Mouse (Mus musculus): ENCODE data around the gene Trim45.
A peak's percentile ranks its signal among the peaks of the same experiment; 100 is the strongest.

The Trim45 gene

DNA sequence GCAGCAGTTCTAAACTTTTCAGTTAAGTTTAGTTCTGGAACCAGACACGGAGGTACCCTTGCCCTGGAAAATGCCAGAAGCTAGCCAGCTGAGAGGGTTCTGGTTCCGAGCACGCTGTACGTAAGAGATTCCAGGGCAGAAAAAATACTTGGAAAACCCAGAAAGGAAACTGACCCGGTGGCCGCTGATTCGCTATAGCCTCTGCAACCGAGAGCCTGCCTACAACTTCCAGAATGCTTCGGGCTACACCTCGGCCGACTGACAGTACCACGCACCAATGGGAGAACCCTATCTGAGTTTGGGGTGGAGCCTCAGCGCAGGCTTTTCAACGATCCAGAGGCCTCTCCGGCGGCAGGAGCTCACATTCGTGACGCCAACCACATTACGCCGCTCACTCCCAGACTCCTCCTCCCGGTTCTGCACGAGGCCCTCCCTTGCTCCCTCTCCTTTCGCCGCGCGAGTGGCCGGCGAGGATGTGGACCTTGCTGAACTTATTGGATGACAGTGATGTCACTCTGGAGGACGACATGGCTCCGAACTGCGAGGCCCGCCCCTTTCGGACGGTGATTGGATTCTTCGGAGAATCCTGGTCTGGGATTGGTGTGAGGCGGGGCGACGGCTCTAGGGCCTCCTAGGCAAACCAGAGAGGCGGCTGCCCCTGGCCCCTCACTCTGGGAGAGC lies at the start of gene Trim45:
Gene Trim45 (plus strand): TSS at position 378 of the 681 bp plus-strand sequence.
- peak; percentile 91 for DNase-seq (ENCODE audit: low spot score)

DNA sequence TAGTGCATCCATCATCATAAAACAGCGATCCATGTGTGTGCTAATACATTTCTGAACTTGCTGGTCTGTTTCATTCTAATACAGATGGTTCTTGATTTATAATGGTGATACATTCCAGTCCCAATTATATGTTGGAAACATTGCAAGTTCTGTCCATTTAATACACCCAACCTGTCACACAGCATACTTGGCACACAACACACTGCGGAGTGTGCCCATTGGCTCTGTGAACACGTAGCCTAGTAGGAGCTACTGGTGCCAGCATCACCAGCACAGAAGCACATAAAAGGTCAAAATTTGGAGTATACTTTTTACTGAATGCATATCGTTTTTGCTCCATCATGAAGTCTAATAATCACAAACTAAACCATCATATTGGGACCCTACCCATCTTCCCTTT lies 44.9 kb upstream of the Trim45 start:
- DNase-seq (ENCODE audit: low spot score), result no peak

DNA sequence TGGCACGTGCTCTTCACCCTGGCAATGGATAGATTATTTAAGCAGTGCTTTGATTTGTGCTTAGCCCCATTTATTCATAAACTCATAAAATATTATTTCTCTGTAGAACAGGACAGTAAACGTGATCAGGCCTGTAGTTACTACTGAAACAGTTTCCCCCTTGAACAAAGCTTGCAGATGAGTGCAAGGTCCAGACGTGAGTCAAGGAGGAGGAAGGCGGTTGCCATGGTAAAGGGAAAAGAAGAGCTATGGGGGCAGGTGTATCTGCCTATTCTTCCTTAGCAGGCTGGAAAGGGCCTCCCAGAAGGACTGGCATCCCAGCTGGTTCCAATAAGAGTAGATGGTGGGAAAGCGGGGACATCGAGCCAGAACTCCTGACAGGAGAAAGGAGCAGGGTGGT lies 40.6 kb upstream of the Trim45 start:
- DNase-seq (ENCODE audit: low spot score), result no peak

DNA sequence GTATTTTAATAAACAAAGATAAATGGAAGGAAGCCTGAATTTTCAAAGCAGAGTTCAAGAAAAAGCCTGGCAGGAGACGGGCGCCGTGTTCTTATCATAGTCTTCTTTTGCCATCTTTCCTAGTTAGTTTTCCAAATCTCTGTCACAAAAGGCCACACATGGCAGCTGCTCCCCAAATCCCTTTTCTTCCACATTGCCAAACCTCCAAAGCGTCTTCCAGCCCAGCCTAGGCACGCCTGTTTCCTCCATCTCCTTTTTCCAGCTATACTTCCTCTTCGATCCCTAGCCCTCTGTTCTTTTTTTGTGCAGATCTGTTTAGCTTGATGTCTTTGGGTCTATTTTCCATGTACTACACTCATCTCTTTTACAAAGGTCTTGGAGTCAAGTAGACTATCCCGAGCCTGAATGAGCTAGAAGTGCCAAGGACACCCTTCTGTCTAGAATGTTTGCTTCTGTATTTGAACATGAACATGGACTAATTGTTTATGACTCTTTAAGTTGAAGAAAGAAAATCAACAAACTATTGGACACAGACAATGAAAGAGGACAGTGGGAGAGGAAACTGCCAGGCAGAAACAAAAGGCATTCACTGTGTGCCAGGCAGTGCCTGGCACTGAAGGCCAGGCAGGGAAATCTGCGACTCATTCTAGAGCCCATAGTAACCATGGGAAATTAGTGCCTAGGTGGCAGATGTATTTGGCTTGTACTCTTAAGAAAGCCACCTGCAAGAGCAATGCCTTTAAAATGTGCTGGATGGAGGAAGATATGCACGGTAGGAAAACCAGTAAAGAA lies 40.0 kb upstream of the Trim45 start:
- no peak for DNase-seq (ENCODE audit: low spot score)

DNA sequence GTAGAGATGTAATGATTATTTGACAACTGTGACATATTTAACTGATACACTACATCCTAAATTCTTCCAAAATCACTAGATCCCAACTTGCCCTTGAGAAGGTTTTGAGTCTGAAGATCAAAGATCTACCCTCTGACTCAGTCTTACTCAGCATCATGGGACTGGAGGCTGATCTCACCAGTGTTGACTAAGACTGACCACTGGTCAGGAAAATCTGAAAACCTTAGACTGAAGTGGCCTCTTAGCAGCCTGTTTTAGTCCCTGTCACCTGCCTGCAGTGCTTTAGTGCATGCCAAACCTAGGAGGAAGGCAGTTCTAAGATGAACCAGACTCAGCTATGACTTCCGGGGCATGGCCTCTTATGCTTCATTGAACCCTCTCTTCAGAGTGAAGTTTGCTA lies 32.8 kb upstream of the Trim45 start:
- no peak for DNase-seq (ENCODE audit: low spot score)

DNA sequence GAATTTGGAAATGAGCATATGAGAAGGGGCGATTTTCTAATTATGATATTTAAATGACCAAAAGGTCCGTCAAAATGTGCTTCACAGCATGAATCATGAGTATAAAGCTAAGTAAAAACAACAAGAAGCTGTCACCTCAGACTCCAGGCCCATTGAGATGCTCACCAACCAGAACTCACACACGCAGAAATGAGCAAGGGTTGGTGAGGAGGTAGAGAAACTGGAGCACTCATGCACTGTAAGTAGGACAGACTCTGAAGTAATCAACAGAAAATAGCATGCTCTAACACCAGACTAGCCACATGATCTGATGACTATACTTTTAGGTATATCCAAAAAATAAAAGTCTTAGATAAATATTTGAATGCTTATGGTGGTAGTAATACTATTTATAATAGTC lies 31.6 kb upstream of the Trim45 start:
- DNase-seq (ENCODE audit: low spot score), result no peak

DNA sequence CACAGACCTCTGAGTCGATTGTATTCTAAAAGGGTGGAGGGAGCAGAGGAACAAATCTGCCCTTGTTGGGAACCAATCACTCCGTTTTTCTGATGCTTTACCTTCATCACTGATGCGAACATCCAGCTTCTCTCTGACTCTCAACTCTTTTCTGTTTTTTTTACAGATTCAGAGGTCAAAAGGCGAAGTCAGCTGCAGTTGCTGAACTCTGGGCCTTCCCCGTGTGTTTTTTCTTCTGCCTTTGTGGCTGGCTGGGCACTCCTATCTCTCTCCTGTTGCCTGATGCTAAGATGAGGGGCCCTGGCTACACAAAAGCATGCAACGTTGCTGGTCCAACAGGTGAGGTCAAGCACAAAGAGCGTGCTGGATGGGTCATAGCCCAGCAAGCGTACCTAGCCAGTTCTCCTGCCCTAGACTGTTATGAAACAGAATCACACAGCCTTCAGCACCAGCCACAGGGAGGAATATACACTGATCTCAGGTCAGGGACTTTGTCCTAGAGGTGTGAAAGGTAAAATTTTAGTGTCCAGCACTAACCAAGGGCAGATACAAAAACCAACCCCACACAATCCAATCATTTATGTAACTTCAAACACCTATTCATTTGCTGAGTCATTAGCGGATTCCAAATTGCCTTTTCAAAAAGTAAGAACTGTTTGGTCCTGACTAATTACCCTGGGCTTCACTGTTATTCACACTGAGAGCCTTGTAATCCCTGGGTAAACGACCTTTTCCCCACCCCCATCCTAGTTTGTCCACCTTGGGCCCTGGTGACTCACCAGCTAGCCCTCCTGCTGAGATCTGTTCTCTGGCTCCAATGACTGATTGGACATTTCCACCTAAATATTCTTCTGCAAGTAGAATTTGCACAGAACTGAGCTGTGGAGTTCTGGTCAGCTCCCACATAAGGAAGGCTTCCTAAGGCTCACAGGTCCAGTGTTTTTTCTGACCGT lies 29.3 kb upstream of the Trim45 start:
- DNase-seq (ENCODE audit: low spot score), result no peak

DNA sequence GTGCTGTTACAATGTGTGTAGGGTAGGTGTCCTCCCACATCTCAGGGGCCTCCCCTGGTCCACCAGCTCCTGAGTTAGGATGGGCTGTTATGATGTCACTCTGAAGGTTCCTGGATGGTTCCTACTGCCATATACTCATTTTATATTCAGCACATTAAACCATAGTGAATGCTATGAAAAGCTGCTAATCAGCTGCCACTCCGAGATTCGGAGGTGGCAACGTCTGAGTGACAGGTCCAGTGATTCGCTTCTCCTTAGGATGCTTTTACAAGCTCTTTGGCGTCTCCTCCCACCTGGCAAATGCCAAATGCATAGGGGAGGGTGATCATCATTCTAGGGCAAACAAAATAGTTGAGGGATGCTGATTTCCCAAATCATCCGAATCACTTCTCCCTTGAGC lies 26.5 kb upstream of the Trim45 start:
- no peak for DNase-seq (ENCODE audit: low spot score)

DNA sequence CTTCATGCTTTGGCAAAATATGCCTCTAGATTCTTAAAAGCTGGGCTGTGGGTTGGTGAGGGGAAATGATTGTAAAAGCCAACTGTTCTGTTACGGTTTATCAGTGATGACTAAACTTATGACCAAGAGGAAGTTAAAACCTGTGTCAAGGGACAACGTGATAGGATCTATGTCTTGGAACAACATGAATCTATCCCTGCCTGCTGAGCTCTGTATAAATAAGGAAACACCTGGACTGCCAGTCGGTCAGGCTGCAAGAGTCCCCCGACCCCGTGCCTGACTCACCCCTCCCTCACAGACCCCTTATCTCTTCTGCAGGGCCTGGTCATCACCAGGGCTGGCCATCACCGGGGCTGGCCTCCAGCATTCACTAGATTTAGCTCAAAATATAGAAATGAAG lies 15.9 kb upstream of the Trim45 start:
- DNase-seq (ENCODE audit: low spot score), result no peak

DNA sequence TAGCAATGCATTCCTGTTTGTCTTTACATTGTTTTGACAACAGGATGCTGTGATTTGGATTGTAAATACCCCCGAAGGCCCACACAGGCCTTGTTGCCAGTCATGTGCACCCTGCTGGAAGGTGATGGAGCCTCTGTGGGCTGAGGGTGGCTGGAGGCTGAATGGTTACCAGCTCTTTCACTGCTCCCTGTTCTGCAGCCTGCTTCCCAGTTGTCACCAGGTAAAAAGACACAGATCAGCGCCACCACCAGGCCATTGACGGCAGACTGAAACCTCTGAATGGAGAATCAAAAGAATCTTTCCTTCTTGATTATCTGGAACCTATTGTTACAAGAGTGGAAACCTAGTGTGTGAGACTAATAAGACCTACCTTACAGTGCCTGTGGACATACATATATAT lies 15.1 kb upstream of the Trim45 start:
- no peak for DNase-seq (ENCODE audit: low spot score)

DNA sequence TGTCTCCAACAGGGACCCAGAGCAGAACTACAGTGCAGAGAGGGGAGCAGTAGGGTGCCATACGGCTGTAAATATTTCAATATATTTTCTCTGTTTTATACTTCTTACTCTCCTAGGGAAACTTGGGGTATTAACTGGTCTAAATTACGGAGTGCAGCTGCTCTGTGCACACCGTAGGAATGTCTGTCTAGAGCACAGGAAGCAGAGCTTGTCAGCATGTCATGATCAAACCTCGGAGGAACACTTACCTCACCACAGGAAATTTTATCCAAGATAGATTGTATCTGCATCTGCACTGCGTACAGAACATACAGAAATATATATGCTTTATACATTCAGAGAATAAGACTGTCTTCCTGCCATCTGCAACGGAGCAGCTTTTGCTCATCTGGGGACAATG lies 13.4 kb upstream of the Trim45 start:
- no peak for DNase-seq (ENCODE audit: low spot score)

DNA sequence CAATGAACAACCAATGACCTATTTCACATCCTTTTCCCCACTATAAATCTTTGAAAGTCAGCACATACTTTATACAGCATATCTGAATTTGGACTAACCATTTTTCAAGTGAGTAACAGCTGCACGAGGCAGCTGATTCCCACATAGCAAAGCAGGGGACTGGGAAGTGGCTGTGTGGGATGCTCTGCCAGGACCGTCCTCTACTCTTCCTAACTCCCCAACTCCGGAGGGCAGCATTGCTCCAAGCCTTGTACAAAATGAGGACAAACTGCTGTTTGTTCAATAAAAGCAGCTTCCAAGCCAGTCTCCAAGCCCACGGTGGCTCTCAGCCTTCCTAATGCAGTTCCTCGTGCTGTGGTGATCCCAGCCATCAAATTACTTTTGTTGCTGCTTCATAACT lies 11.4 kb upstream of the Trim45 start:
- DNase-seq (ENCODE audit: low spot score), result no peak

DNA sequence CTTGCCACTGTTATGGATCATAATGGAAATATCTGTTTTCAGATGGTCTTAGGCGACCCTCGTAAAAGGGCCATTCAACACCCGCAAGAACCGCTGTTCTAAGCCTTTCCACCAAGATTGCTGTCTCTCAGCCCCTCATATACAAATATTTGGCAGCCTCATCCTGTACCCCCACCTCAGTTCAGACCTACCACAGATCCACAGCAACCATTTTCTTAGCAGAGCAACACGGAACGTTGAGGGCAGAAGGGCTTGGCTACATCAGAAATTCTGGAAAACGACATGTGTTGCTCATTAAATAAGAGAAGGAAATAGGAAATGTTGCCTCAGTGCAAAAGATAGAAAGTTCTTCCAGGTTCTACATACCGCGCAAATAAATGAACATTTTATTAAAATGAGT lies 11.0 kb upstream of the Trim45 start:
- no peak for DNase-seq (ENCODE audit: low spot score)

DNA sequence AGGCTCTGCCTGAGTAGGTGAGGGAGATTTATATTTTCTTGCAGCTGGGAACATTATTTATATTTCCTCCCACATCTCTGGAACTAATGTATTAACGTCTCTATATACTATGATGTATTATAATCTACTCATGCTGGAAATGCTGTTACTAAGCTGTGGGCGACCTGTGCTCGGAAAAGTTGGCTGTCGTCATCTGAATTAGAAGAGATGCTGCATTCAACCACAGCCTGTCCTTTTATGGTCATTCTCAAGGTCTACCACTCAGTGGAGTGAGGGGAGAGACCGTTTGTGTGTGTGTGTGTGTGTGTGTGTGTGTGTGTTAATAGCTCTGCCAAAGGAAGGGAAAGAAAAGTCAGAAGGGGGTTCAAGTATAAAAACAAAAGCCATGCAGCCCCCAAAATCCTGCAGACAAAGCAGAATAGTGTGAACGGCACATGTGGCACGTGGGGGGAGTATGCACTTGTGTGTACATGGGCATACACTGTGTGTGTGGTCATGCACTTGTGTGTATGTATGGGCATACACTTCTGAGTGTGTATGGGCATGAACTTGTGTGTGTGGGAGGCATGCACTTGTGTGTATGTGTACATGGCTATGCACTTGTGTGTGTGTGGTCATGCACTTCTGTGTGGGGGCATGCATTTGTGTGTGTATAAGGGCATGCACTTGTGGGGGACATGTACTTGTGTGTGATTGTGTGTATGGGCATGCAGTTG lies 10.3 kb upstream of the Trim45 start:
- no peak for DNase-seq (ENCODE audit: low spot score)

DNA sequence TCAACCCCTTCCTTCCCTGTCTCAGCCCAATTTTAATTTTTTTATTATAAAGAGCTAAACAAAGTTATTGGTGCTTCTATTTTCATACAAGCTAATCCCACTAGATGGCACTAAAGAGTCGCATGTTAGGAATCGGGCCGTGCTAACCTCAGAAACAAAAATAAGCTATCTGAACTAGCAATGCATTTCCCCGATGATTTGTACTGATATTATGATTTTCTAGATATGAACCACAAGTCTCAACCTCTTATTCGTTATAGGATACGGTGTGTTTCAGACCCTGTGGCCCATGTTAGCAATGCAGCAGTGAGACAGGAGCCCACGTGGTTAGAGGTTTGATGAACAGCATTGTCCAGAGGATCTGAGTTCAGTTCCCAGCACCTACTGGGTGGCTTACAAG lies 5.2 kb upstream of the Trim45 start:
- DNase-seq (ENCODE audit: low spot score), result no peak

DNA sequence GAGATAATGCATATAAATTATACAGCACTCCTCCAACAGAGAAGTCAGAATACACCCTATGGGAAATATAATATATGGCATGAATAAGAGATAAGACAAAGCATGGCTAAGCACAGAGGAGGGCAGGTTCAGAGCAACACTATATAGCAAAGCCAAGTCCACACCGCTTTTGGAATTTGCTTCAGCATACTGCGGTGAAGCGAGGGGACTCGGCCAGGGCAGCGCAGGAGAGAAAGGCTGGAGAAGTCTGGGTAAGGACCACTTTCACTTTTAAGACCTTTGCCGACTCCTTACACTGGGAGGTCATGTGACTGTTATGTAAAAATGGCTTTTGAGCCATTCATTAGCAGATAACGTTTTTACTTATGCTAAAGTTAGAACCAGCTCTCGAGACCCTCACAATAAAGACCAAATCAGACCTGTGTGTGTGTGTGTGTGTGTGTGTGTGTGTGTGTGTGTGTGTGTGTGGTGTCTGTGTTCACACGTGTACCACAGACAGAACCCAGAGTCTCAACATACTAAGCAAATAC lies 1.3 kb upstream of the Trim45 start:
- DNase-seq (ENCODE audit: low spot score), result no peak

DNA sequence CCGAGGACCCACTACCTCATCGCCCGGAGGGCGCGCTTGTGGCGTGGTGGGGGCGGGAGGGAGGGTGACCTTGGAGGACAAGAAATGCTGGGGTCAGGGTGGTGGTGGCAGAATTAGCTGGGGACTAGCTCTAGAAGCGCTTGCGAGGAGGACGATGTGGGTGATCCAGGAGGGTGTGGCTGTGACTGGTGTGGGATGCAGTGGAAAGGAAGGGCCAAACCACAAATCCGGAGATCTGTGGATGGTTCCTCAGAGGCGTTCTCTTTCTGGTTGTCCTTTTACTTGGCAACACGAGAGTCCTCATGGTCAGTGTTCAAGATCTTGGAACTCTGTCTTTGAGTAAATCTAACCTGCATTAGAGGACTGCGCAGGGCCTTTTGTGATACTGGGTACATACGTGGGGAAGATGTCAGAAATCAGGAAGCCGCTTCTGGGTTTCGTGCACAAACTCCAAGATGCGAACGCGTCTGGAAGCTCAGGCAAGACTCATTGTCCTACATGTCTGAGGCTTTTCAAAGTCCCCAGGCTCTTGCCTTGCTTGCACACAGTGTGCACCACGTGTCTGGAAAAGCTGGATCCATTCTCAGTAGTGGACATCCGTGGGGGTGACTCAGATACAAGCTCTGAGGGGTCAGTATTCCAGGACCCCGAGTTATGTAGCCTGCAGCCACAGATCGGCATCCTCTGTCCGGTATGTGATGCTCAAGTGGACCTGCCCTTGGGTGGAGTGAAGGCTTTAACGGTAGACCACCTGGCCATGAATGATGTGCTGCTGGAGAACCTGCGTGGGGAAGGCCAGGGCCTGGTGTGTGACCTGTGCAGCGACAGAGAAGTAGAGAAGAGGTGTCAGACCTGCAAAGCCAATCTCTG lies 739 bp downstream of the Trim45 start:
- DNase-seq (ENCODE audit: low spot score), result no peak

DNA sequence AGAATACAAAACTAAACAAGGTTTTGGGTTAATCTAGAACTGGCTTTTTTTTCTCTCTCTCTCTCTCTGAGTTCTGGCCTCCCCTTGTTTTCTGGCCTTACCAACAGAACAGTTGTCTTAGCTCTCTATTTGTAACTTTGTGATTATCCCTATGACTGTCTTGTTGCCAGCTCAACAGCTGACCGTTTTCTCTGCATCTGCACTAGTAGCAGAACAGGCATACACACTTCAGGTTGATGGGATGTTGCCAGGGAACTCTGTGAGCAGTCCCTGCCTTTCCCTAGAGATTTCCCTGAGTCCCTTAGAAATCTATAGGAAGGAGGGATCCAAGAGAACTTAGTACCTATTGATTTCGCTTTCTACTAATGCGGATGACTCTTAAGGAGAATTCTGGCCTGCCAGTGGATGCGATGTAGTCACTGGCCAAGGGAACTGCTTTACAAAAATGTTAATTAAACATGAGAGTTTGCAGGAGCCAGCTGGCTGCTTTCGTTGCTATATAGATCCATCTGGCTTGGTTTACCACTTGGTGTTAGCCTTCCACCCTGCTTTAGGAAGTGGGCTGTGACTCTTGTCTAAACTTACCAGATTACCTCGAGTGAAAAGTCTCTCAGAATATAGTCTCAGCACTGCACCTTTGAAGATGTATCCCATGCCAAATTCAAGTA lies 2.2 kb downstream of the Trim45 start:
- DNase-seq (ENCODE audit: low spot score), result no peak

DNA sequence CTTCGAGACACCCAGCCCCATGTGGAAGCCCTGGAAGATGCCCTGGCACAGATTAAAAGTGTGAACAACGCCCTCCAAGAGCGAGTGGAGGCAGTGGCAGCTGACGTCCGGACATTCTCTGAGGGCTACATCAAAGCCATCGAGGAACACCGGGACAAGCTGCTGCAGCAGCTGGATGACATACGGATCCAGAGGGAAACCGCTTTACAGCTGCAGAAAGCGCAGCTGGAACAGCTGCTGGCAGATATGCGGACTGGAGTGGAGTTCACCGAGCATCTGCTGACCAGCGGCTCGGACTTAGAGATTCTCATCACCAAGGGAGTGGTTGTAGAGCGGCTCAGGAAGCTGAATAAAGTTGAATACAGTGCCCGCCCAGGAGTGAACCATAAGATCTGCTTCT lies 3.2 kb downstream of the Trim45 start:
- no peak for DNase-seq (ENCODE audit: low spot score)

Measured in spleen, adult 12 weeks (tissue).